Mouse (Mus musculus): Measurements from ENCODE around the gene Tusc2.

GRCm38 (mm10) chr9:107555701-107556100 lies 7.4 kb upstream of the Tusc2 start:
- no peak for TF ChIP-seq CTCF (IDR thresholded peaks at IDR 0.05; ENCODE audit: low read depth, low read length)
- TF ChIP-seq POLR2A (IDR thresholded peaks at IDR 0.05; ENCODE audit: extremely low read depth, insufficient read depth, low read length): no peak
